Mouse (Mus musculus): ENCODE measurements at regions not wholly inside any gene's neighbourhood (a gene's known extent, or its start where the extent isn't known, plus 50 kb on each side); places are given as distances from the start of the nearest gene placed in this dataset.
"Not testable (repeated sequence)": the region's sequence is repeated elsewhere in the genome, so short reads cannot be mapped to it uniquely, and the experiment has no call there.

- DNase-seq = not testable (repeated sequence)
Observed at GRCm38 (mm10) chr13:50906431-50906830, 194.2 kb upstream of the Spin1 start.

- no peak for DNase-seq
Observed at GRCm38 (mm10) chr13:50906910-50907309, 193.8 kb upstream of the Spin1 start.

GRCm38 (mm10) chr13:50912776-50913175, 187.9 kb upstream of the Spin1 start:
- not testable (repeated sequence) for DNase-seq

- not testable (repeated sequence) for DNase-seq
Observed at GRCm38 (mm10) chr13:50934017-50934416, 166.7 kb upstream of the Spin1 start.

- no peak for DNase-seq
Observed at GRCm38 (mm10) chr13:50942561-50942960, 158.1 kb upstream of the Spin1 start.

GRCm38 (mm10) chr13:50949545-50950226, 151.0 kb upstream of the Spin1 start:
- DNase-seq = peak; percentile 60 to 87

- DNase-seq = no peak
Observed at GRCm38 (mm10) chr13:50954671-50955070, 146.0 kb upstream of the Spin1 start.

- peak; percentile 11 to 18 for DNase-seq
Observed at GRCm38 (mm10) chr13:50958051-50958883, 142.4 kb upstream of the Spin1 start.

- DNase-seq = no peak
Observed at GRCm38 (mm10) chr13:50960909-50961308, 139.8 kb upstream of the Spin1 start.

- peak; percentile 5 to 9 for DNase-seq
Observed at GRCm38 (mm10) chr13:50964070-50964469, 136.6 kb upstream of the Spin1 start.

GRCm38 (mm10) chr13:50965041-50965440, 135.6 kb upstream of the Spin1 start:
- not testable (repeated sequence) for DNase-seq

GRCm38 (mm10) chr13:50965678-50966077, 135.0 kb upstream of the Spin1 start:
- DNase-seq = no peak

GRCm38 (mm10) chr13:50966826-50967225, 133.9 kb upstream of the Spin1 start:
- no peak for DNase-seq

GRCm38 (mm10) chr13:50973379-50973778, 127.3 kb upstream of the Spin1 start:
- no peak for DNase-seq

- no peak for DNase-seq
Observed at GRCm38 (mm10) chr13:50975306-50975920, 125.3 kb upstream of the Spin1 start.

- no peak for DNase-seq
Observed at GRCm38 (mm10) chr13:50982005-50982404, 118.7 kb upstream of the Spin1 start.

GRCm38 (mm10) chr13:50982990-50983389, 117.7 kb upstream of the Spin1 start:
- DNase-seq = no peak

GRCm38 (mm10) chr13:50991726-50992432, 108.8 kb upstream of the Spin1 start:
- no peak for DNase-seq

- no peak for DNase-seq
Observed at GRCm38 (mm10) chr13:50999738-51000137, 100.9 kb upstream of the Spin1 start.

GRCm38 (mm10) chr13:51004827-51005226, 95.9 kb upstream of the Spin1 start:
- DNase-seq = no peak

- DNase-seq = no peak
Observed at GRCm38 (mm10) chr13:51010736-51011135, 89.9 kb upstream of the Spin1 start.

- DNase-seq = no peak
Observed at GRCm38 (mm10) chr13:51016209-51016608, 84.5 kb upstream of the Spin1 start.
